ENCODE assay signal across 10 mouse cellular contexts in the genomic region with DNA sequence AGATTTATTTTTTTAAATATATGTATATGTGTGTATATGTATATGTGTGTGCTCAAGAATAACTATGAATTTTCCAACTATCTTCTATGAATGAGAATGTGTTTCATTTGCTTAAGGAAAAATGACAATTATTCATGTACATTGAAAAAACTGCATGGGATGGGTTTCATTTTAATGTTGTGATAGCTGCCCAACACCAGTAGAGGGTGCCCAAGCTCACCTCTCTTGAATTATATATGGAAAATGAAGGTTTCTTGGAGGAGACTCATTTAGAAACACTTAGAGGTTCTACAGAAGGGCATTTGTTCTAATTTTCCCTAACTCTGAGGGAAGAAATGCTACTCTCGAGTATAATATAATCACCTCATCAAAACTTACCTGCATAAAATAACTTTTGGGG. TPM values are rescaled to one million over a fixed set of nuclear protein-coding genes. Genes with fewer than 3 reads are reported as not detected.
DNase-seq lines count a peak whose midpoint lies in the region; ATAC-seq and TF ChIP-seq lines count a peak whose summit lies in the region.
"Had no signal": no experiment of that assay in that cellular context is flagged by ENCODE, and none has a peak within 500 bp of the region (broad histone marks: within the 10 kb centered on the region; RNA-seq: fewer than 3 reads in every experiment).

No protein-coding gene starts in this region.

- no peak overlapping the region for H3K27ac ChIP-seq in heart, adult 2 months
- H3K27ac ChIP-seq in midbrain, embryonic 14.5 days (replicated peaks; ENCODE audit: low read depth, low read length) = no peak overlapping the region
- H3K27ac ChIP-seq in midbrain, embryonic 13.5 days = no peak overlapping the region
- H3K27ac ChIP-seq: midbrain, embryonic 15.5 days had no signal

- ATAC-seq in midbrain, embryonic 14.5 days (ENCODE audit: low FRiP score, low TSS enrichment) = no peak
- no peak for ATAC-seq in midbrain, embryonic 13.5 days
- ATAC-seq: midbrain, embryonic 15.5 days had no signal

- no peak overlapping the region for H3K9ac ChIP-seq in heart, adult 2 months (ENCODE audit: low read depth, low read length)
- no peak overlapping the region for H3K9ac ChIP-seq in midbrain, embryonic 14.5 days (replicated peaks; ENCODE audit: low read length)
- H3K9ac ChIP-seq in midbrain, embryonic 13.5 days (replicated peaks) = no peak overlapping the region
- H3K9ac ChIP-seq: embryonic facial prominence, embryonic 15.5 days; midbrain, embryonic 15.5 days had no signal

- TF ChIP-seq CTCF in heart, adult 2 months (IDR thresholded peaks at IDR 0.05) = peak; percentile 81

- H3K4me1 ChIP-seq in heart, adult 2 months (ENCODE audit: control insufficient read depth, insufficient read depth, low read length) = no peaks in the 10 kb centered on the region
- no peaks in the 10 kb centered on the region for H3K4me1 ChIP-seq in midbrain, embryonic 14.5 days (ENCODE audit: control insufficient read depth, insufficient read depth, low read length)
- H3K4me1 ChIP-seq in midbrain, embryonic 13.5 days (replicated peaks) = no peaks in the 10 kb centered on the region
- H3K4me1 ChIP-seq: midbrain, embryonic 15.5 days had no signal

- no peaks in the 10 kb centered on the region for H3K79me2 ChIP-seq in heart, adult 2 months (replicated peaks; ENCODE audit: control insufficient read depth, insufficient read depth, low read length)

- DNase-seq in heart, adult 2 months = no peak
- no peak for DNase-seq in heart, postnatal 25 days (ENCODE audit: low spot score)
- peak; percentile 75 for DNase-seq in midbrain, embryonic 14.5 days
- peak; percentile 67 for DNase-seq in NIH3T3 (ENCODE audit: low read depth)
- DNase-seq in retina, embryonic 14.5 days (ENCODE audit: low spot score) = peak; percentile 59
- DNase-seq in layer of hippocampus, adult 9-11 months = no peak
- no peak for DNase-seq in kidney, adult 9 months

- WGBS in heart, adult 2 months = 67% methylated on average over 1 of the region's 1 CpGs
- 96% methylated on average over 1 of the region's 1 CpGs for WGBS in midbrain, embryonic 14.5 days
- WGBS in midbrain, embryonic 13.5 days = 89% methylated on average over 1 of the region's 1 CpGs

- no peak overlapping the region for H3K4me3 ChIP-seq in heart, adult 2 months
- no peak overlapping the region for H3K4me3 ChIP-seq in midbrain, embryonic 14.5 days (replicated peaks; ENCODE audit: low read depth, low read length)
- no peak overlapping the region for H3K4me3 ChIP-seq in midbrain, embryonic 13.5 days (replicated peaks)
- H3K4me3 ChIP-seq: embryonic facial prominence, embryonic 15.5 days; midbrain, embryonic 15.5 days had no signal

- no peaks in the 10 kb centered on the region for H3K27me3 ChIP-seq in heart, adult 2 months (ENCODE audit: control insufficient read depth, insufficient read depth, low read length)
- no peaks in the 10 kb centered on the region for H3K27me3 ChIP-seq in midbrain, embryonic 14.5 days (ENCODE audit: control insufficient read depth, insufficient read depth, low read length)
- H3K27me3 ChIP-seq in midbrain, embryonic 13.5 days = no peaks in the 10 kb centered on the region
- H3K27me3 ChIP-seq: embryonic facial prominence, embryonic 15.5 days; midbrain, embryonic 15.5 days had no signal

- no peaks in the 10 kb centered on the region for H3K9me3 ChIP-seq in midbrain, embryonic 14.5 days (ENCODE audit: control insufficient read depth, low read length)
- H3K9me3 ChIP-seq in midbrain, embryonic 13.5 days = no peaks in the 10 kb centered on the region
- H3K9me3 ChIP-seq: embryonic facial prominence, embryonic 15.5 days; midbrain, embryonic 15.5 days had no signal

- no peaks in the 10 kb centered on the region for H3K36me3 ChIP-seq in heart, adult 2 months (ENCODE audit: control insufficient read depth, insufficient read depth, low read length)
- H3K36me3 ChIP-seq in midbrain, embryonic 14.5 days (ENCODE audit: control insufficient read depth, insufficient read depth, low read length) = no peaks in the 10 kb centered on the region
- peaks cover 3% of the 10 kb centered on the region; the same call in 1 of the 2 replicates for H3K36me3 ChIP-seq in midbrain, embryonic 13.5 days
- H3K36me3 ChIP-seq: embryonic facial prominence, embryonic 15.5 days; midbrain, embryonic 15.5 days had no signal

- no peak for TF ChIP-seq POLR2A in heart, adult 2 months (IDR thresholded peaks at IDR 0.05; ENCODE audit: insufficient read depth, low read depth, low read length)

- TF ChIP-seq EP300 in heart, adult 2 months (IDR thresholded peaks at IDR 0.05; ENCODE audit: insufficient read depth, low read depth, low read length) = no peak

- no peak overlapping the region for H3K4me2 ChIP-seq in midbrain, embryonic 14.5 days (ENCODE audit: low read length)
- H3K4me2 ChIP-seq in midbrain, embryonic 13.5 days (replicated peaks) = no peak overlapping the region
- H3K4me2 ChIP-seq: embryonic facial prominence, embryonic 15.5 days; midbrain, embryonic 15.5 days had no signal

- intact Hi-C loops in heart, adult 2 months (cut with DNase I) = loop anchor here (5.0 to 10.0 kb wide), 2 partner anchors 63 to 275 kb away; no protein-coding TSS in a partner anchor
- intact Hi-C loops in heart, postnatal 25 days (cut with DNase I) = loop anchor here (10.0 kb wide), 1 partner anchor 205 kb away; no protein-coding TSS in a partner anchor

RNA-seq across cellular contexts. Expression of gene Pygo1, which starts 35.7 kb away (rescaled TPM):
- total RNA-seq in heart, adult 2 months (2021) = 10 to 100 TPM; 13.6 to 16.0 TPM
- 3.3 and 7.3 TPM in 2 replicates for polyA plus RNA-seq in heart, adult 2 months (2012; rRNA removed)
- 10 to 100 TPM in 1 of 2 experiments, 1 to 10 TPM in 1; 10.0 to 10.9 TPM for total RNA-seq in heart, postnatal 25 days (2021)
- polyA plus RNA-seq in midbrain, embryonic 14.5 days (2014; fragmentation: Nextera tagmentation; extraction: Ambion mirVana) = 15.5 and 16.3 TPM in 2 replicates
- polyA plus RNA-seq in midbrain, embryonic 13.5 days (2015; fragmentation: Nextera tagmentation; extraction: Ambion mirVana) = 11.3 and 12.0 TPM in 2 replicates

Comparison
In these comparisons a context has a peak if more than half of its experiments do, and no peak if none do; other contexts are left out.
1. DNase-seq: peak in midbrain, embryonic 14.5 days (single experiment), NIH3T3 (single experiment) and retina, embryonic 14.5 days (single experiment); none in heart, adult 2 months (0 of 2), heart, postnatal 25 days (single experiment), layer of hippocampus, adult 9-11 months (single experiment) and kidney, adult 9 months (single experiment).